Mouse (Mus musculus) pancreas, adult 10 weeks (tissue): ENCODE results near the gene Phldb1. TPM values are rescaled to one million over a fixed set of nuclear protein-coding genes. Genes with fewer than 3 reads are reported as not detected.

Experiments
- polyA plus RNA-seq: library from polyadenylated mRNA; stranded (reverse); fragments of 350-450 nt; fragmentation: Illumina TruSeq; extraction: RNeasy Lipid Tissue Mini Kit (QIAGEN cat#74804); gene quantifications from one replicate; pipeline ENCODE4 v1.2.3, GENCODE M21; 2015; ENCODE audit warnings: low read depth, low replicate concordance; ENCODE audit not compliant: insufficient read depth

Phldb1 gene
- 17.1 TPM for polyA plus RNA-seq

DNA sequence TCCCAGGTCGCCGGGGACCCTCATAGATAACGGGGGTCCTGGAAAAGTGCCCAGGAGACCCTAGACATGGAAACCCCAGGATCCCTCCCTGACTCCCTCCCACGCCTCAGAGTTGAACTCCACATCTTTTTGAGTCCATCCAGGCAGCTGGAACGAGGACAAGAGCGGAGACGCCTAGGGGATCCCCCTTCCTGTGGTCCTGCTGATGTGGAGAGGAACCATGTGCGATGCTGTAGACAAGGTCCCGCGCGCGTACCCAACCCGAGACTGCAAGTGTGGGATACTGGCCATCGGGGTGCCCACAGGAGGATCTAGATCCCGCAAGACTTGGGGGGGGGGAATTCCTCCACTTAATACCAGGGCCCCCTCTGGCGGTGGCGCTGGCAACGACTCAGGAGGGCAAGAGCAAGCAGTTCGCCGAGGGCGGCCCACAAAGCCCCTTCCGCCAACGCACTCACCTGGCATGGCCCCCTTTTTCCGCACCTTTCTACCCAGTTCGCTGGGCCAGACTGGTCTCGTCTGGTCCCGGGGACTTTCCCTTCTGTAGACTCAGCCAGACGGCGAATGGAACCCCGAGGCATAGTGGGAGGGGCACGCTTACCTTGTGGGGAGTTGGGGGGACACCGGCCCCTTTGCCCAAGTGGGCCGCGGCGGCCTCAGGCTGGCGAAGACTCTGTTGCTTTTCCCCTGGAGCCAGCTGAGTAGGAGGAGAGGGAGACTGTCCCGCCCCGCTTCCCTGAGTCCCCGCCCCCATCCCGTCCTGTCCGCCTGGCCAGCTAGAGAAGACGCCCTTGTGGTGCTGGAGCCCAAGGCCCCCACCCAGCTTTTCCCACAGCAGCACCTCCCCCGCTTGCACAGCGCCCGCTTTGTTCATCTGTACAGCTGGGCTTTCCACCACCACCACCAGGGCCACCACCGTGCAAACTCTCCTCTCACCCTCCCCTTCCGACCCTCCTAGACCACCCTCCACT, at the start of gene Phldb1:
TSS of gene Phldb1 (minus strand) at position 675 of the 971 bp plus-strand sequence.

DNA sequence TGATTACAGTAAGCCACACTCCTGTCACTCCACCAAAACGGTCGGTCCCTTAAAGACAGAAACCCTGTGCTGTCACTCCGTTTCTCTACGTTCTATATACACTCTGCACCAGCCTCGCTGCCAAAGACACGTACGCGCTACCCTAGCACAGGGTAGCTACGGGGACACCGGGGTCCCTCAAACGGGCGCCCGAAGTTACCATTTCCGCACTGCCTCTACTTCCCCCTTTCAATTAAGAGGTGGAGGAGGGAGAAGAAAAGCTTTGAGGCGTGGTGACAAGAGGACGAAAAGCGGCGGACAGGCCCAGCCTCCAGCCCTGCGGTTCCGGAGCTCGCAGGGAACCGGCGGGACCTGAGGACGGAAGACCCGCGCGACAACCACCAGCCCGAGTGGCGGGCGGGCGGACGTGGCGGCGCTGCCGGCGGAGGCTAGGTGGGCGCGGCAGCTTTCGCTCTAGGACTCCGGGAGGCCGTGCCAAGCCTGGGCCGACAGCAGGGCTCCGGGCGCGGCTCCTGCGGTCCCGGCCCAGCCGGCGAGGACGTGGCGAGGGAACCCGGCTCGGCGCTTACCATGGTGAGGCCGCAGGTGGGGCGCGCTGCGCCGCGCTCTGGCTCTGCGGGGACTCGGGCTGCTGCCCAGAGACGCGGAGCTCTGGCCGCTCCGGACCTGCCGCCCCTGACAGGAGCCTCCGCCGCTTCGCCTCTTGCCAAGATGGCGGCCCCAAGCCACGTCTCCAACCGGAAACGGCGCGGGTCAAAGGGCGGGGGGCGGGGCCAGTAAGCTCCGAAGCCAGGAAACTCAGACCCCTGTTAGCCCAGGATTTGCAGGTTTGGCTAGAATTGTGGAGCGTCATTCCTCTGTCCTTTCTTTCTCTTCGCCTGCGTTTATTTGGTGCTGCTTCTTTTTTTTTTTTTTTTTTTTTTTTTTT, 32.4 kb upstream of the Phldb1 start, which contains the start of the genes Arcn1 and Ift46:
TSS of gene Arcn1 (minus strand) at position 745 of the 928 bp plus-strand sequence.
TSS of gene Ift46 (plus strand) at position 808 of the 928 bp plus-strand sequence.

GRCm38 (mm10) chr9:44673005-44673404, 62.0 kb downstream of the Phldb1 start, which contains the start of gene Treh:
Treh (plus strand) TSS chr9:44673233.

Other genes starting within 250 kb of the Phldb1 start
- not detected for gene Cxcr5, start 173.3 kb downstream of the Phldb1 start, polyA plus RNA-seq
- gene Ddx6, start 130.3 kb downstream of the Phldb1 start, polyA plus RNA-seq = 16.2 TPM
- not detected for gene Treh, start 62.0 kb downstream of the Phldb1 start, polyA plus RNA-seq
- 28.1 TPM for gene Arcn1, start 32.6 kb upstream of the Phldb1 start, polyA plus RNA-seq
- gene Ift46, start 32.7 kb upstream of the Phldb1 start, polyA plus RNA-seq = 20.0 TPM
- gene Tmem25, start 64.1 kb upstream of the Phldb1 start, polyA plus RNA-seq = 2.2 TPM
- not detected for gene Ttc36, start 67.9 kb upstream of the Phldb1 start, polyA plus RNA-seq
- gene Kmt2a, start 146.1 kb upstream of the Phldb1 start, polyA plus RNA-seq = 9.5 TPM
- 260 TPM for gene Atp5l, start 185.5 kb upstream of the Phldb1 start, polyA plus RNA-seq
- gene Ube4a, start 230.4 kb upstream of the Phldb1 start, polyA plus RNA-seq = 13.2 TPM
- not detected for gene Cd3g, start 245.2 kb upstream of the Phldb1 start, polyA plus RNA-seq
- 0.52 TPM for gene Cd3d, start 246.6 kb upstream of the Phldb1 start, polyA plus RNA-seq